Mouse (Mus musculus): Measurements from ENCODE around the gene Stat2.

Stat2 gene

DNA sequence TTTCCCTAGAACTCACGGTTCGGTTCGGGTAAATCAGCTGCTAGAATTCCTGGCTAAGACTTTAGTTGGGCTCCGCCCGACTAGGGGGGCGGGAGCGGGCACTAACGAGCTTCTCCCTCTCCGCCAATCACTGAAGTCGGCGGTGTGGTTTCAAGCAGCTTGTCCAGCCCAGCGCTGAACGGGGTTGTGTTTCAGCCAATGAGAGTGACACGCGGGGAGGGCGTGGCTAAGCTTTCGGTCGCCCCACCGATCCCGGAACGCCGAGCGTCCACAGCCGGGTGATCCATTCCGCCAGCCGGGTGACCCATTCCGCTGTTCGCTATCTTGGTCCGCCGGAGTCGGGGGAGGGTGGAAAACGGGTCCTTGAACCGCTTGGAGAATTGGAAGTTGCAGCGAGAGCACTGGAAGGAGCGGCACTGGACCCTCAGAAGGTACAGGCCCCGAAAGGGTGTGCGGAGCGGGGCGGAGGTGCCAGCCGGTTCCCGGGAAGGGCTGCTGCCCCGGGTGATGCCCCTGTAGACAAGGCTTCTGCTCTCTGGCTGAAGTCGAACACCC is at the start of gene Stat2:
TSS of gene Stat2 (plus strand) at position 273 of the 555 bp plus-strand sequence.
- peak; percentile 94 to 98 for DNase-seq (ENCODE audit: low spot score in 2 of 2)

DNA sequence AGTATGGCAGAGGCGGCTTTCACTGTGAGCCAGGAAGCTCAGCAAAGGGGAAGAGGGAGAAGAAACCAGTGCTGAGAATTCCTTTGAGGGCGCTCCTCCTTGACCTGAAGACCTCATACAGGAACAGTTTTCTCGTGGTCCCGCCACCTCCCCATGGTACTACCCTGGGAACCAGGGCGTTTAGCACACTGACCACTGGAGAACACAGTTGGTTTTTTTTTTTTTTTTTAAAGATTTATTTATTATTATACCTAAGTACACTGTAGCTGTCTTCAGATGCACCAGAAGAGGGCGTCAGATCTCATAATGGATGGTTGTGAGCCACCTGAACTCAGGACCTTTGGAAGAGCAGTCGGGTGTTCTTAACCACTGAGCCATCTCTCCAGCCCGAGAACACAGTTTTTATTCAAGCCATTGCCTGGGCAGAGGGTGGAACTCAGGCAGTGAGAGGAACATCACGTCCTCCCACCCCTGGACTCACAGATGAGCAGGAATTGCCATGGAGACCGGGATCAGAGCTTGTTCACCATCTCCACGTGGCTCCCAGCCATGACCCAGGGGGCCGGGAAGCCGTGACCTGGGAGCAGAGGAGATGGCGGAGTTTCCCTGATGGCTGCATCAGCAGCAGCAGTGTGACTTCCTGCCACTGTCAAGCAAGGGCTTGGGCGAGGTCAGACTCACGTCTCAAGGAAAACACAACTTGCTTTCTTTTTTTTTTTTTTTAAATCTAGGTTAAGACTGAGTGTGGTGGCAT is 48.6 kb upstream of the Stat2 start:
- DNase-seq (ENCODE audit: low spot score in 2 of 2), result no peak

DNA sequence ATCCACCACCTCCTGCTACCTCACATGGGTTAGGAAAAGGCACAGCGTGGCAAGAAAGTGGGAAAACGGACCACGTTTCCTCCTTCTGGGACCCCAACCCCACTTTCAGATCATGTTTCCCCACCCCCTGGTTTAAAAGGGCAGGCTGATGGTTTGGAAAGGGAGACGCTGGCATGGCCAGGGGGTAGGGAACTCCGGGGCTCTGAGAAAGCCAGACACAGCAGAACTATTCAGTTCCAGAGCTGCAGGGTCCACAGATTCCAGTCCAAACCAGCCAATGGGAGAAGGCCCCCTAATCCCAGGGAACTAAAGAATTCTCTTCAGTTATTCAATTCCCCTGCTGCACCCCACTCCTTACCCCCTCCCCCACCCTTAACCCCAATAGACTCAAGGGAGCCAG is 45.3 kb upstream of the Stat2 start:
- no peak for DNase-seq (ENCODE audit: low spot score in 2 of 2)

DNA sequence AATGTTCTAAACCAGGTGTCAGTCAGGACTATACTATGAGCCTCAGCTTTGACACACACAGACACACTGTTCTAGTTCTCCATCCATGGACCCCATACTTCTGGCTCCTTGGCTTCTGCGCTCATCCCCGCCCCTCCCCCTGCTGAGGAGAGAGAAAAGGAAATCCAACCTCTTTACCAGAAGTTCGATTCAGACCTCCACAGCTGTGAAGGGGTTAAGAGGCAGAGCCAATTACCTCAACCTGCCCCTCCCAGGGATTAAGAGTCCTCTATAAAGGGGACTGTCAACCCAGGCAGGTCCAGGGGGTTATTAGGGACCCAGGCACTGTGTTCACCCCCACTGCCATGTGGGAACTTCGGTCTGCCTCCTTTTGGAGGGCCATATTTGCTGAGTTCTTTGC is 44.8 kb upstream of the Stat2 start, which contains the start of gene Mip:
TSS of gene Mip (plus strand) at position 301 of the 400 bp plus-strand sequence.
- no peak for DNase-seq (ENCODE audit: low spot score in 2 of 2)

DNA sequence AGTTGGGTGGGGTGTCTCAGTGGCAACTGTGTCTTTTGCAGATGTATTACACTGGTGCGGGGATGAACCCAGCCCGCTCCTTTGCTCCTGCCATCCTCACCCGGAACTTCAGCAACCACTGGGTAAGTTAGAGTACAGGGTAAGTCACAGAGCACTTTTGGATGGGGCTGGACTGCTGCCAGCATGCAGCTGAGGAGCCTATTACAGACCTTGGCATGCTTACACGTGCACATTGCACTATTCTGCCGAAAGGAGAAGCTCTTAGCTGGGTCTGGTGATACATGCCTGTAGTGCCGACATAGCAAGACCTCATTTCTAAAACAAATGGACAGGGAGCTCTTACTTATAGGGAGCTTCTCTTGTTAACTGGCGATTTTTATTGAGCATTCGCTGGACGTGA is 42.8 kb upstream of the Stat2 start:
- no peak for DNase-seq (ENCODE audit: low spot score in 2 of 2)

DNA sequence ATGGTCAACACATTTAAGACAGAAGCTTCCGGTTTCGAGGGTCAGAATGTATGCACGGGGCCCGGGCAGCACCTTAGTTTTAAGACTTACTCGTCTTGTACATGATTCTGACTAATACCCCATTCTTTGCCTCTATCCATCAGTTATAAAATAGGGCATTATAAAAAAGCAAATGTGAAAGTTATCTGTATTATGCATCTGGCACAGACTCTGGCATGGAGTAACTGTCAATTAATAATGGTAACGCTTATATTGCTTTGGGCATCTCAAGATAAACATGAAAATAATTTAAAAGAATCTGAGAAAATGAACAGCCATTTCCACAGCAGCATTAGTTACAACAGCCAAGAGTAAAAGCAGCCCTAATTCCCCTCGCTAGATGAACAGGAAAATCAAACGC is 42.4 kb upstream of the Stat2 start:
- DNase-seq (ENCODE audit: low spot score in 2 of 2), result no peak

DNA sequence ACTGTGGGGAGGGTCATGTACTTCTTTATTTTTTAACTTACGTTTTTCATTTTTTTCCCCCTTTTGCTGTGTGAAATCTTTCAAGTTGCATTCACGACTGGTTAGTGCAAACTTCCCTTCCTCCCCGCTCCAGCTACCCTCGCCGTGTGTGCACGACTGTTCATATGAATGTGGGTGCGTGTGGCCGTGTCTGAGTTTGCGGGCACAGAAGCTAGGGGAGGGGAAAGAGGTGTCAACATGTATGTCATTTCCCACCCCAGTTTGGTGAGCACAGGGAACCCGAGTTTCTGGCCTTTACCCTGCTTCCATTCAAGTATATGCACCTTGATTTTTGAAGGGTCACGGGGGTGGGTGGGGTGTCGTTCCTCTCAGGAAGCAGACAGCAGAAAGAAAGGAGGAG is 39.8 kb upstream of the Stat2 start:
- DNase-seq (ENCODE audit: low spot score in 2 of 2), result no peak

DNA sequence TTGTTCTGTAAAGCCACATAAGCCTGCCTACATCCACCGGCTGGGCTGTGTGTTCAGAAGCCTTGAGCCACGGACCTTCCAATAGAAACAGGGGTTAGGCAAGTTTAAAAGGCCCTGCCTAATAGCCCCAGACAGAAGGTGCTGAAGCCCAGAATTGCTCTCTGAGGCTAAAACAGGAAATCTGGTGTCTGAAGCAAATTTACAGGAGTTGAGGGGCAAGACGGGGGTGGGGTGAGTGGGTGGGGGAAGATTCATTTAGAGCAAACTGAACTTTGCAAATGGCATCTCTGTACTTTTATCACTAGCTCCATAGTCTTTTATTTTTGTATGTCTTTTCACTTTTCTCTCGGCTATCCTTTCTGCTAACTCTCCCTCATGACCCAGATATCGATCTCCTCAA is 39.2 kb upstream of the Stat2 start:
- DNase-seq (ENCODE audit: low spot score in 2 of 2), result no peak

DNA sequence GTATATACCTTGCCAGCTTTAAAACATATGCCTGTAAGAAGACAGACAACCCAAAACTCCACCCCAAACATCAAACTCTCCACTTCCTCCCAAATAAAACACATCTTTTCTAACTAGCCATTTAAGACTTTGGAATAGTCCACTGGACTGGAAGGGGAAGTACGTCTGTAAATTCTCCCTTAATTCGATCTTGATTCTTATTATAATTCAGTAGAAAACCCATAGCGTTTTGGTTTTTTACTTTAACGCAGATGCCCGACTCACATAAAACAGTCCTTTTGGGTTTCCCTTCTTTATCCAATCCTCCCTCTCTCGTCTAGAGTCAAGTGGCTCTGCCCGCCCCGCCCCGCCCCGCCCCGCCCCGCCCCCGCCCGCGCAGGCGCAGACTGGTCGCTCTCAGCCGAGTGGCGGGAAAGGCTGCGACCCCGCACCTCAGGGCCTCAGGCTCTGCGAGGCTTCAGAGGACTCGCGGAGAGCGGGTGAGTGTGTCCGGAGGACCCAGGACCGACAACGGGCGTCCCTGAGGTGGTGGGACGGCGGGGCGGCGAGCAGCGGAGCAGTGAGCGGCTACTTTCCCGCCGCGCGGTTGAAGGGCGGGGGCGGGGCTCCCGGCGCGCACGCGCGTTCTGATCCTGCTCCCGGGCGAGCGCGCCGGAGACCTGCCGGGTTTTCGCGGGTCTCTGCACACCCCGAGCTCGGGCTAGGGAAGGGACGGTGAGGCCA is 38.5 kb upstream of the Stat2 start, which contains the start of gene Timeless:
TSS of gene Timeless (plus strand) at position 369 of the 723 bp plus-strand sequence.
- peak; percentile 85 to 89 for DNase-seq (ENCODE audit: low spot score in 2 of 2)

DNA sequence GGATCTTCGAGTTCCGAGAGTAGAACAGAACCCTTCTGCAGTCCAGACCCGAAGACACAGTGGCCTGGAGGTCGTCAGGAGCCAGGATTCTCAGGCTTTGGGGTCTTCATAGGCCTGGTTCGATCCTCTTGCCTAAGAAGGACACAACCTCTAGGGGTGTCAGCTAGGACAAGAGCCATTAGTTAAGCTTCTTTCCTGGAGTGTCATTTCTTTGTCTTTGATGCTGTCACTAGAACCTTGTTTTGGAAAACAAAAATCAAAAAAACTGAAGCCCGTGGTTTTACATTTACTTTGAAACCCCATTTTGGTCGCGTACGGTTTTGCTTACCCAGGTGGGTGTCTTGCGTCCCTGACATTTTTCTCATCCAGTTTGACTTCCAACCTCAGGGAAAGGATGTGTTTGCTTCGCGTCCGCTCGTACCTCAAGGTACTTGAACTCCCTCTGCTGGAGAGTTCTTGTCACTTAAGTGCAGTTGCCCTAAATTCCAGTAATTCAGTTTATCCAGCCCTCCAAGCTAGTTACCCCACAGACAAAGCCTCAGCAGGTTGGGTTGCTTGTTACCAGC is 37.9 kb upstream of the Stat2 start:
- peak; percentile 28 to 77 for DNase-seq (ENCODE audit: low spot score in 2 of 2)

DNA sequence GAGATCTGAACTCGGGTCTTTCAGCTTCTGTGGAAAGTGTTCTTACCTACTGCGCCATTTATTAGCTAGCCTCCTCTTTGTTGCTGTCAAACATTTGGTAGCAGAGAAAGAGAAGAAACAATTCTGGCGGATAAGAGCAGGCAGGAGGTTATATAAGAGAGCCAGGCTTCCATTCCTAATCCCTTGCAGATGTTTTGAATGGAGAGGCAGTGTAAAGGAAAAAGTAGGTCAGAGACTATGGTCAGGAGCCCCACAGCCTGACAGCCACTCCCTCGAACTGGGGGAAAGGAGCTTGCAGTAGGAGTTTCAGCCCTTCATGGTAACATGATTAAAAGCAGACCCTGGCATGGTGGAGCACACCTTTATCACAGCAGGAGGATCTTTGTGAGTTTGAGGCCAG is 34.0 kb upstream of the Stat2 start:
- no peak for DNase-seq (ENCODE audit: low spot score in 2 of 2)

DNA sequence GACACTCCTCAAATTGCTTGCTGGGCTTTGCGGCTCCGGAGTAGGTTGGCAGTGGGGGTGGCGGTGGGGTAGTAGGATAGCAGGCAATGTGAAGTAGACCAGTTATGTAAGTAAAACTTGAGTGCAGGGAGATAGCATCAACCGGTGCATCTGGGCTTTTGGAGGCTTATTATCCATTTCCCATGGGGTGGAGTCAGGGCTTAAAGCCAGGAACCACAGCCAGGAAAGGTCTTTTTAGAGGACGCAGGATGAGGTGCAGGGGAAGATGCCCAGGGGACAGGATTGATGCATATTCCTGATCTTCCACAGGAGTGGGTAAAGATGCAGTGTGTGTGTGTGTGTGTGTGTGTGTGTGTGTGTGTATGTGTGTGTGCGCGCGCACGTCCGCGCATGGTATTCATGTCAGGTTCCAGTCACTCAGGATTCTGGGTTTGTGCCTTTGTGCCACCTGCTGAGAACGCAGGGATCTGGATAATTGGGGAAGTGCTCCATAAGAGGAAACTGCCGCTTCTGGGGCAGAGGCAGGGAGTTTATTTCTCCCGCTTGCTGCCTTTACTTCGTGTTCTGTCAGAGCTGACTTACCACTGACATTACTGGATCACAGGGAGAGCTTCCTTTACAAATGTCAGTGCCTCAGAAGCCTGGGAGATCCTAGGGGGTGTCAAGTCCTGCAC is 32.4 kb upstream of the Stat2 start:
- DNase-seq (ENCODE audit: low spot score in 2 of 2), result peak; percentile 14 to 22

DNA sequence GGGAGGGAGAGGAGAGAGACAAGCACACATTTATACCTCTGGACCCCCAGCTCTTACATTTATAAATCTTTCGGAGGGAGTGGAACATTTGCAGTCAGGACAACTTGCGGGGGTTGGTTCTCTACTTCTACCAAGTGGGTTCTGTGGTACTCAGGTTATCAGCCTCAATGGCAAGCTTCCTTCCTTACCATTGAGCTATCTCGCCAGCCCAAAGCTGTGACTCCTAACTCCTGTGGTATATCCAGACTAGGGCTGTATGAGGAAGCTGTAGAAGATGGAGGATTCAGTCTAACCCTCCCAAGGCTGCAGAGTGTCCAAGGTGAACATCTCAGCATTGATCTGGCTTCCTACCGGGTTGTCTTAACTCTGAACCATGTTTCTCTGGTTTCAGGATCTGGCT is 31.2 kb upstream of the Stat2 start:
- DNase-seq (ENCODE audit: low spot score in 2 of 2), result no peak

DNA sequence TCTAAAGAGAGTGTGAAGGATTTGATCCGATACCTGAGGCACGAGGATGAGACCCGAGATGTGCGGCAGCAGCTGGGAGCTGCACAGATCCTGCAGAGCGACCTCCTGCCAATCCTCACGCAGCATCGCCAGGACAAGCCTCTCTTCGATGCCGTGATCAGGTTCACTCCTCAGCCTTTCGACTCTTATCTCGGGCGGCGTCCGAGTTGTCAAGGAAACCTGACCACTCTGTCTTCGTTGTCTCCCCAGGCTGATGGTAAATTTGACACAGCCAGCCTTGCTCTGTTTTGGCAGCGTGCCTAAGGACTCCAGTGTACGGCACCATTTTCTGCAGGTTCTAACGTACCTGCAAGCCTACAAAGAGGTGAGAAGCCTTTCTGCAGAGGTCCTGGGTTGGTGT is 30.2 kb upstream of the Stat2 start:
- DNase-seq (ENCODE audit: low spot score in 2 of 2), result no peak

DNA sequence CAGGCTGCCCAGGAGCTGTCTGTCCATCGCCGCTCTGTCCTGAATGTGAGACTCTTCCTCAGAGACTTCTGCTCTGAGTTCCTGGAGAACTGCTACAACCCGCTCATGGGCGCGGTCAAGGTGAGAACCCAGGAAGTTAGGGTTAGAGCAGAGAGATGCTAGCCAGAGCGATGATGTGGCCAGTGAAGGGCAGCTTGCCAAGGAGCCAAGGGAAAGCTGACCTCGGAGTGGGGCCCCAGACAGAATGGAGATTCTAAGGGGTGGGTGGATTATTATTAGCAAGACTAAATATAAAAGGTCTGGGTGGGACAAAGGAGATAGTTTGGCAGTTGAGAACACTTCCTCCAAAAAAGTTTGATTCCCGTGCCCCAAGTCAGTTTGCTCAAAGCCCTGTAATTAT is 27.1 kb upstream of the Stat2 start:
- no peak for DNase-seq (ENCODE audit: low spot score in 2 of 2)

DNA sequence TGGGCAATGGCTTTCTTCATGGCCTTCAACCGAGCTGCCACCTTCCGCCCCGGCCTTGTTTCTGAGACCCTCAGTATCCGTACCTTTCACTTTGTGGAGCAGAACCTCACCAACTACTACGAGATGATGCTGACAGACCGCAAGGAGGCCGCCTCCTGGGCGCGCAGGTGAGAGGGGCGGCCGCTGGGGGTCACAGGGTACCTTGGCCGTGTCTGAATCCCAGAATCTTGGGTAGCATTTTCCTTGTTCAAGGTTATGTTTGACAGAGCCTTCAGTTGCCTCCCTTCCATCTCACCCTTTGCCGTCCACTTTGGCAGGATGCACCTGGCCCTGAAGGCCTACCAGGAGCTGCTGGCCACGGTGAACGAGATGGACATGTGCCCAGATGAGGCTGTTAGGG is 26.2 kb upstream of the Stat2 start:
- no peak for DNase-seq (ENCODE audit: low spot score in 2 of 2)

DNA sequence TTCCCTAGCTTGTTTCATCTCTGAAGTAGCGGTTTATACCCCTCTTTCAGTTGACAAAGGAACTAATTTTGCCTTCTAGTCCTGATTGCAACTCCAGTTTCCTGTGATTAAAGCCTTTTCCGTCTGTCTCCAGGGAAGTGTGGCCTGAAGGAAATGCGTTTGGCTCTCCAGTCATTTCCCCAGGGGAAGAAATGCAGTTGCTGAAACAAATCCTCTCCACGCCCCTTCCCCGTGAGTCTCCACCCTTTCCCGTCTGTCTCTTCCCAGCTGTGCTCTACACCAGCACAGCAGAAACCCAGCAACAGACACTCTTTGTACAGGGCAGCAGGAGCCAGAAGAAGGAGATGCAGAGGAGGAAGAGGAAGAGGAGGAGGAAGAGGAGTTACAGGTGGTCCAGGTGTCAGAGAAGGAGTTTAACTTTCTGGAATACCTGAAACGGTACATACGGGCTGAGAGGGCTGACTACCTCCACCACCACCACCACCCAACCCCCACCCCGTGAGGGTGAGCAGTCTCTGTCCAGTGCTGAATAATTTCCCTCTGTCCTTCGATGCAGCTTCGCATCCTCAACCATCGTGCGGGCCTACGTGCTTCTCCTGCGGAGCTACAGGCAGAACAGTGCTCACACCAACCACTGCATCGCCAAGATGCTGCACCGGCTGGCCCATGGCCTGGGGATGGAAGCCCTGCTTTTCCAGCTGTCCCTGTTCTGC is 23.2 kb upstream of the Stat2 start:
- DNase-seq (ENCODE audit: low spot score in 2 of 2), result no peak

DNA sequence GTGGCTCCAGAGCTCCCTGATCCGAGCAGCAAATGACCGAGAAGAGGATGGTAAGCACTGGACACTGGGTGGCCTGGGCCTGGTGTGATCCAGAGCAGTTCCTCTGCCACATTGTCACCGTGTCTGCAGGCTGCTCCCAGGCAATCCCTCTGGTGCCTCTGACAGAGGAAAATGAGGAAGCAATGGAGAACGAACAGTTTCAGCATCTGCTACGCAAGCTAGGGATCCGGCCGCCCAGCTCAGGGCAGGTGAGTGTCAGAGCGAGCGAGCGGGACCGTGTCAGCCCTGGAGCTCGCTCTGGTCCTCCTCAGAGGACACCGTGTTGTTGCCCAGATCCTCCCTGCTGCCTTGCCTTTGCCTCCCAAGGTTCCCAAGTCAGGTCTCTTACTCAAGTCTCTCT is 19.8 kb upstream of the Stat2 start:
- no peak for DNase-seq (ENCODE audit: low spot score in 2 of 2)

DNA sequence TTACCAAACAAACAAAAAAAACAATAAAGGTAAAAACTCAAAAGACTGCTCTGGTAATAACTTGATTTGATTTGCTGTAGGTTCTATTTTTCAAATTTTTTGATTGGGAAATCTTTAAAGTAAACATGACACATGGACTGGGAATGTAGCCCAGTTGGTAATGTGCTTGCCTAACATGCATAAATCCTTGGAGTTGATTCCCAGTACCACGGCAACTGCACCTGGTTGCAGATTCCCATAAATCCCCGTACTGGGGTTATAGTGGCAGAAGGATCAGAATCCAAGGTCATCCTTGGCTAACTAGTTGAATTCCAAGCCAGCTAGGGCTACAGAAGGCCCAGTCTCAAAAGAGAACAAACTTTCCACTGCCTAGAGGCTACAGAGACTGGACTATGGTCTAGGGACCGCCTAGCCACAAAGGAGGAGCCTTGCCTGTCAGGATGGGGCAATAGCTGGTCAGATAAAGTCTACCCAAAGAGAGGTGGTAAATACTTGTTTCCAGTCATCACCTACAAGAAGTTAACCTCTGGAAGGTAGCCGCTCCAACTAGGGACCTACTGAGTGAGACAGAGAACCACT is 16.6 kb upstream of the Stat2 start, which contains the start of gene Apon:
TSS of gene Apon (plus strand) at position 420 of the 579 bp plus-strand sequence.
- no peak for DNase-seq (ENCODE audit: low spot score in 2 of 2)

DNA sequence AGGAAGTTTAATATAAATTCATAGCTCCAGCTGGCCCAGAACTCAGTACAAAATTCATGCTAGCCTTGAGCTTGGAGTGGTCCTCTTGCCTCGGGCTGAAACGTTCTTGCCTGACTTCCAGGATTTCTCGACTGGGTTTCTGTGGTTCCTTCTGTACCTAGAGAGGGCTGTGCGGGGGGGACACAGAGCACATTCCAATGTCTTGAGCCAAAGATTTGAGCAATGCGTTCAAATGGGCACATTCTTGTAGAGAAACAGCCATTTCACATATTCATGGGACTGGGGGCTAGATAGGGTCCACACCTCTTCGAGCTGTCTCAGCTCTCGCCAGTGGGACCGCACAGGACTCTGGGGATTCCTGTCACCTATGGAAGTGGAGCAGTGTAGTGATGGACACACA is 14.4 kb upstream of the Stat2 start:
- no peak for DNase-seq (ENCODE audit: low spot score in 2 of 2)

DNA sequence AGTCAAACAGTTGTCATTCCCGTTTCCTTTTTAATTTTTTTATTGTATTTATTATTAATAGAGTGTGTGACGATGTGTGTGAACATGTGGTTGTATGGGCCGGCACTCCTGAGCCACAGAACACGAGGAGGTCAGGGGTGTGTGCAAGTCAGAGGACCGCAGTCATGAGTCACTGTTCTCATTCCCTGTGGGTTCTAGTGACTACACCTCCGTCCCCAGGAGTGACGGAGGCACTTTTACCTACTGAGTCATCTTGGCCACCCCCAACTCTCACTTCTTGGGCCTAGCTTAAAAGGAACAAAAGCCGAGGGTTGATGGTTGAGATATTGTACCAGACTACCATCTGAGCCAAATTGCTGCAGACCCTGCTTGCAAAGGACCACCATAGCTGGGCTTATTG is 14.0 kb upstream of the Stat2 start:
- no peak for DNase-seq (ENCODE audit: low spot score in 2 of 2)
